ENCODE assay signal across 8 mouse cellular contexts in genomic region chr2:121955765-121956223, GRCm38 (mm10). TPM values are rescaled to one million over a fixed set of nuclear protein-coding genes. Genes with fewer than 3 reads are reported as not detected.
DNase-seq lines count a peak whose midpoint lies in the region; ATAC-seq and TF ChIP-seq lines count a peak whose summit lies in the region.

Gene Ctdspl2, plus strand, starts transcription at chr2:121956001.
Gene Mageb3, minus strand, starts transcription at chr2:121956092.

- H3K27me3 ChIP-seq in erythroblast, embryonic 14.5 days (ENCODE audit: control insufficient read depth), result no peaks in the 10 kb centered on the region
- no peaks in the 10 kb centered on the region for H3K27me3 ChIP-seq in heart, embryonic 11.5 days (ENCODE audit: control insufficient read depth, insufficient read depth, low read length)
- no peaks in the 10 kb centered on the region for H3K27me3 ChIP-seq in kidney, embryonic 16.5 days (ENCODE audit: insufficient read depth, low read length)
- H3K27me3 ChIP-seq in liver, embryonic 12.5 days (replicated peaks), result no peaks in the 10 kb centered on the region
- no peaks in the 10 kb centered on the region for H3K27me3 ChIP-seq in stomach, embryonic 15.5 days (replicated peaks)

- WGBS in heart, embryonic 11.5 days (ENCODE audit: insufficient replicate concordance), result under 1% methylated on average over 48 of the region's 48 CpGs
- WGBS in kidney, embryonic 16.5 days, result under 1% methylated on average over 48 of the region's 48 CpGs
- WGBS in liver, embryonic 12.5 days (ENCODE audit: insufficient replicate concordance), result under 1% methylated on average over 48 of the region's 48 CpGs
- WGBS in stomach, embryonic 15.5 days, result under 1% methylated on average over 48 of the region's 48 CpGs

- peak; percentile 95 for DNase-seq in CD4-positive helper T cell, adult 2 months (ENCODE audit: low read depth, low spot score)
- peak; percentile 99 for DNase-seq in brain, embryonic 14.5 days (ENCODE audit: low read depth)
- DNase-seq in natural killer cell, adult 2 months (ENCODE audit: low spot score in 2 of 2), result peak; percentile 87 to 92

- H3K4me1 ChIP-seq in erythroblast, embryonic 14.5 days (ENCODE audit: control insufficient read depth), result peaks cover 27% of the 10 kb centered on the region
- H3K4me1 ChIP-seq in heart, embryonic 11.5 days (ENCODE audit: control insufficient read depth, insufficient read depth, low read length), result peaks cover 6% of the 10 kb centered on the region
- H3K4me1 ChIP-seq in kidney, embryonic 16.5 days (ENCODE audit: insufficient read depth, low read length), result peaks cover 23% of the 10 kb centered on the region
- H3K4me1 ChIP-seq in liver, embryonic 12.5 days, result peaks cover 26% of the 10 kb centered on the region
- peaks cover 11% of the 10 kb centered on the region; the same call in 1 of the 2 replicates for H3K4me1 ChIP-seq in stomach, embryonic 15.5 days

- peak within 1 kb of the TSS; percentile 99 for H3K9ac ChIP-seq in heart, embryonic 11.5 days (ENCODE audit: low read depth, low read length)
- H3K9ac ChIP-seq in kidney, embryonic 16.5 days (replicated peaks; ENCODE audit: low read length), result peak within 1 kb of the TSS; percentile 96
- H3K9ac ChIP-seq in liver, embryonic 12.5 days, result peak within 1 kb of the TSS; percentile 86
- H3K9ac ChIP-seq in stomach, embryonic 15.5 days, result peak within 1 kb of the TSS; percentile 89

- peak within 1 kb of the TSS; percentile 82 for H3K4me3 ChIP-seq in erythroblast, embryonic 14.5 days (replicated peaks)
- H3K4me3 ChIP-seq in heart, embryonic 11.5 days (ENCODE audit: low read depth, low read length), result peak within 1 kb of the TSS; percentile 98
- peak within 1 kb of the TSS; percentile 97 for H3K4me3 ChIP-seq in kidney, embryonic 16.5 days (ENCODE audit: low read length)
- peak within 1 kb of the TSS; percentile 80 for H3K4me3 ChIP-seq in liver, embryonic 12.5 days
- peak within 1 kb of the TSS; percentile 90 for H3K4me3 ChIP-seq in stomach, embryonic 15.5 days (replicated peaks)

- H3K4me2 ChIP-seq in heart, embryonic 11.5 days, result peak within 1 kb of the TSS; percentile 68
- peak within 1 kb of the TSS; percentile 83 for H3K4me2 ChIP-seq in kidney, embryonic 16.5 days (replicated peaks; ENCODE audit: low read depth, low read length)
- H3K4me2 ChIP-seq in liver, embryonic 12.5 days, result peak within 1 kb of the TSS; percentile 70
- peak within 1 kb of the TSS; percentile 72 for H3K4me2 ChIP-seq in stomach, embryonic 15.5 days

- peak; percentile 96 for ATAC-seq in heart, embryonic 11.5 days (replicated peaks; ENCODE audit: insufficient number of reproducible peaks, low FRiP score, low TSS enrichment)
- peak; percentile 99 for ATAC-seq in kidney, embryonic 16.5 days (ENCODE audit: low FRiP score, low TSS enrichment)
- ATAC-seq in liver, embryonic 12.5 days, result peak; percentile 97
- peak; percentile 98 for ATAC-seq in stomach, embryonic 15.5 days (ENCODE audit: insufficient read depth, low FRiP score, low read depth)

- H3K36me3 ChIP-seq in erythroblast, embryonic 14.5 days (ENCODE audit: control insufficient read depth), result peaks cover 20% of the 10 kb centered on the region
- no peaks in the 10 kb centered on the region; the same call in 1 of the 2 replicates for H3K36me3 ChIP-seq in heart, embryonic 11.5 days (ENCODE audit: control insufficient read depth, insufficient read depth, low read length)
- peaks cover 1% of the 10 kb centered on the region; the same call in 1 of the 2 replicates for H3K36me3 ChIP-seq in kidney, embryonic 16.5 days (ENCODE audit: insufficient read depth, low read length)
- H3K36me3 ChIP-seq in liver, embryonic 12.5 days, result peaks cover 13% of the 10 kb centered on the region
- H3K36me3 ChIP-seq in stomach, embryonic 15.5 days, result no peaks in the 10 kb centered on the region

- no peak for TF ChIP-seq CTCF in brain, embryonic 14.5 days (IDR thresholded peaks at IDR 0.05; ENCODE audit: borderline replicate concordance, extremely low read depth, insufficient read depth, insufficient read length)

- H3K27ac ChIP-seq in heart, embryonic 11.5 days (ENCODE audit: low read depth, low read length), result peak within 1 kb of the TSS; percentile 98
- H3K27ac ChIP-seq in kidney, embryonic 16.5 days (ENCODE audit: low read length), result peak within 1 kb of the TSS; percentile 98
- peak within 1 kb of the TSS; percentile 97 for H3K27ac ChIP-seq in liver, embryonic 12.5 days
- H3K27ac ChIP-seq in stomach, embryonic 15.5 days, result peak within 1 kb of the TSS; percentile 94

- H3K9me3 ChIP-seq in erythroblast, embryonic 14.5 days (ENCODE audit: control insufficient read depth, low read length), result no peaks in the 10 kb centered on the region
- H3K9me3 ChIP-seq in heart, embryonic 11.5 days (replicated peaks; ENCODE audit: control insufficient read depth, low read length), result no peaks in the 10 kb centered on the region
- H3K9me3 ChIP-seq in kidney, embryonic 16.5 days (ENCODE audit: low read length), result no peaks in the 10 kb centered on the region
- H3K9me3 ChIP-seq in liver, embryonic 12.5 days (replicated peaks), result no peaks in the 10 kb centered on the region
- H3K9me3 ChIP-seq in stomach, embryonic 15.5 days, result no peaks in the 10 kb centered on the region

- TF ChIP-seq POLR2A in brain, embryonic 14.5 days (IDR thresholded peaks at IDR 0.05; ENCODE audit: borderline replicate concordance, extremely low read depth, insufficient read depth, insufficient read length, poor library complexity, severe bottlenecking), result peak; percentile 71; the same call in 1 of the 2 replicates

RNA-seq across cellular contexts. Expression of gene Ctdspl2, which starts in this region (rescaled TPM):
- 21.7 and 21.8 TPM in 2 replicates for polyA plus RNA-seq in brain, embryonic 14.5 days (2012; rRNA removed)
- 0.12 and 0.15 TPM in 2 replicates for polyA plus RNA-seq in erythroblast, embryonic 14.5 days (2012)
- polyA plus RNA-seq in heart, embryonic 11.5 days (2014; fragmentation: Nextera tagmentation; extraction: Ambion mirVana), result 40.8 and 43.9 TPM in 2 replicates
- polyA plus RNA-seq in kidney, embryonic 16.5 days (2015; fragmentation: Nextera tagmentation; extraction: Ambion mirVana), result 49.5 and 54.2 TPM in 2 replicates
- 26.7 and 30.5 TPM in 2 replicates for polyA plus RNA-seq in liver, embryonic 12.5 days (2016; fragmentation: Nextera tagmentation; extraction: Ambion mirVana)
- 45.5 and 48.5 TPM in 2 replicates for polyA plus RNA-seq in stomach, embryonic 15.5 days (2015; fragmentation: Nextera tagmentation; extraction: Ambion mirVana)

RNA-seq across cellular contexts. Expression of gene Mageb3, which starts in this region (rescaled TPM):
- 0.40 and 0.68 TPM in 2 replicates for polyA plus RNA-seq in brain, embryonic 14.5 days (2012; rRNA removed)
- not detected in 2 replicates for polyA plus RNA-seq in erythroblast, embryonic 14.5 days (2012)
- polyA plus RNA-seq in heart, embryonic 11.5 days (2014; fragmentation: Nextera tagmentation; extraction: Ambion mirVana), result 0.09 TPM in 1 of 2 replicates, not detected in the other
- polyA plus RNA-seq in kidney, embryonic 16.5 days (2015; fragmentation: Nextera tagmentation; extraction: Ambion mirVana), result 0.22 and 0.25 TPM in 2 replicates
- 0.05 and 0.10 TPM in 2 replicates for polyA plus RNA-seq in liver, embryonic 12.5 days (2016; fragmentation: Nextera tagmentation; extraction: Ambion mirVana)
- 0.09 and 0.14 TPM in 2 replicates for polyA plus RNA-seq in stomach, embryonic 15.5 days (2015; fragmentation: Nextera tagmentation; extraction: Ambion mirVana)

Comparison
In these comparisons a context has a peak if more than half of its experiments do, and no peak if none do; other contexts are left out.
1. Peak in every context shown above with its lines: DNase-seq, ATAC-seq, H3K4me3 ChIP-seq and H3K27ac ChIP-seq.
2. RNA of gene Ctdspl2 (polyA plus RNA-seq): 49.5 to 54.2 TPM in kidney, embryonic 16.5 days, 45.5 to 48.5 TPM in stomach, embryonic 15.5 days, 40.8 to 43.9 TPM in heart, embryonic 11.5 days, 26.7 to 30.5 TPM in liver, embryonic 12.5 days and 21.7 to 21.8 TPM in brain, embryonic 14.5 days; 0.12 to 0.15 TPM in erythroblast, embryonic 14.5 days; every median in the first group is over 10 times any median in the second.